Mouse (Mus musculus): ENCODE data around the gene Olfr1015.

The Olfr1015 gene

DNA sequence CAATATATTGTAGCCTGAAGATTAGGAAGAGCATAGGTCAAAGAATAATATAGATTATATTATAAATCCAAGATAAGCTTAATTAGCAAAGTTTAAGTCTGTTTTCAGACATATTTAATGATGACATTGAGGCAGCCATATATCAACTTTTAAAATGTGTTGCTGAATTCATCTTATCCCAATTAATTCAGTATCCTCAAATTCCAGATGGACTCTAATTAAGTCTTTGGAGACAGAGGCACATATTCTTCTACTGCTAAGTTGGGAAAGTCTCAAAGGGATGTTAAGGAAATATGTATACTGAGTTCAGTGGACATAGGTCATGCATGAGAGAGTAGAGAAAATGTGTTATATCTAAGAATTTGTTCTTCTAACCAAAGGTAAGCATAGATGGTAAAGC is at the start of gene Olfr1015:
Gene Olfr1015 (plus strand): TSS at position 301 of the 400 bp plus-strand sequence.
- no peak for DNase-seq

DNA sequence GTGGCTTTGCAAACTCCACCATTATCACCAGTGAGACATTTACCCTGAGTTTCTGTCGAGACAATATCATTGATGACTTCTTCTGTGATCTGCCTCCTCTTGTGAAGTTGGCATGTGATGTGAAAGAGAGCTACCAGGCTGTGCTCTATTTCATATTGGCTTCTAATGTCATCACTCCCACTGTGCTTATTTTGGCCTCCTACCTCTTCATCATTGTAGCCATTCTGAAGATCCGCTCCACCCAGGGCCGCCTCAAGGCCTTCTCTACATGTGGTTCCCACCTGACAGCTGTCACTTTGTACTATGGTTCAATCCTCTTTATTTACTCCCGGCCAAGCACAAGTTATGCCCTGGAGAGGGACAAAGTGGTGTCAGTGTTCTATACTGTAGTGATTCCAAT is 28.0 kb upstream of the Olfr1015 start:
- DNase-seq = no peak

DNA sequence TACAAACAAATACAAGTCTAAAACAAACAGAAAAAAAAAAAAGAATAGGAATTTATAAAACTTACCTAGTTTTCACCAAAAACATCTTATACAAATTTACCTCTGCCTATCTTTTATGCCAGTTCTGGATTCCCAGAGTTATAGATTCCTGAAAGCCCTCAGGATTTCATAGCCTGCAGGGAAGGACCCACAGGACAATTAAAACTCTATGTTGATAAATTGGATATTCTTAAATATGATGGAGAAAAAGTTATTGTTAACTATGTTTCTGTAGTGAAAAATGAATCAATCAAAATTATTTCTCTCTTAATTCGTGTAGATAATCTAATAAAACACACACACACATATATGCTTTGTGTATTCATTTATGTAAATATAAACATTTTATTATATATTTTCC is 19.2 kb upstream of the Olfr1015 start, which contains the start of gene Olfr1012:
Gene Olfr1012 (minus strand): TSS at position 101 of the 400 bp plus-strand sequence.
- no peak for DNase-seq

DNA sequence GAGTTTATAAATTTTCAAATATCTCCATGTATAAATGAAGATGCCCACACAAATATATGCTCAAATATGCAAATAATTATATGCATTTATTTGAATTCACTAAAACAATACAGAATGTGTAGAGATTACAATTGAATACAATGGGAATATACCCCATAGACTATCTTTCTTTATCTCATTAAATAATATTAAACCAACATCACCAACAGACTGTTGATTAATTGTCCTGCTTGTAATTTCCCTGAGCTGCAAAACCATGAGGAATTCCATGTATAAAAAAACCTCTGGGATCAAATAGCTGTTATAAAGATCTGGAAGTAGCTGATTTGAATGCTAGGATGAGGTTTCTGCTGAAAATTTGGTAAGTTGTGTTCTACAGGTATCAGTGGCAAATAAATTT is 15.0 kb upstream of the Olfr1015 start, which contains the start of gene Olfr1013:
Gene Olfr1013 (plus strand): TSS at position 301 of the 400 bp plus-strand sequence.
- DNase-seq = no peak

DNA sequence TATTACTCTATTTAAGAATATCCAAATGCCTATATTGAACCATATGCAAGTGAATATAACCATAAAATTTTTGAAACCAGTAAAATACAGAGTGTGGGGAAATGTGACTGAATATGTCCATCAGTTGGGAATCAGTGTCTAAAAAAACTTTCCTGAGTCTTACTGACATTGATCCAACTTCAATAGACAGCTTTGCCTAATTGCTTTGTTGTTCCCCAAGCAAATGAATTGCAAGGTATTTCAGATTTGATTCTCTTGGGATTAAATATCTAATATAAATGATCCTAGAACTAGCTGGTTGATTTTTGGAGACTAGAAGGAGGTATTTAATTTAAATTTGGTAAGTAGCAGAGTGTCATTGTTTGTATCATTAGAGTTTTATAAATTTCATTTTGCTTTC is 9.4 kb upstream of the Olfr1015 start, which contains the start of gene Olfr1014:
Gene Olfr1014 (plus strand): TSS at position 301 of the 400 bp plus-strand sequence.
- no peak for DNase-seq

DNA sequence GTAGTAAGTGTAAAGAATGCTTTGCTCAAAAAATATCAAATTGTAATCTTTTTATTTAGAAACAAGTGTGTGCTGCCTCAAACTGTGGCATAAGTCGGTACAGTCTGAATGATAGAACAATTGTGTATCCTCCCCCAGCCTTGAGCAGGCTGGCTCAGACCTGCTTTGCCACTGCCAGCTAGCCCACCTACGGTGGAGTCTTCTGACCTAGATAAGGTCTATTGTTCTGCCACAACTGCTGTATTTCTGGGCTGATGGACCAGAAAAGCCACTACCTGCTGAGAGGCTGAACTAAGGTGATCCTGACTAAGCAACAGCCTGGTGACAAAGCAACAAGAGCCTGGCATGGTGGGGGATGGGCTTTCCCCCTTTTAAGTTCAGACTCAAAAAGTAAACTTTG is 10.5 kb downstream of the Olfr1015 start:
- no peak for DNase-seq

DNA sequence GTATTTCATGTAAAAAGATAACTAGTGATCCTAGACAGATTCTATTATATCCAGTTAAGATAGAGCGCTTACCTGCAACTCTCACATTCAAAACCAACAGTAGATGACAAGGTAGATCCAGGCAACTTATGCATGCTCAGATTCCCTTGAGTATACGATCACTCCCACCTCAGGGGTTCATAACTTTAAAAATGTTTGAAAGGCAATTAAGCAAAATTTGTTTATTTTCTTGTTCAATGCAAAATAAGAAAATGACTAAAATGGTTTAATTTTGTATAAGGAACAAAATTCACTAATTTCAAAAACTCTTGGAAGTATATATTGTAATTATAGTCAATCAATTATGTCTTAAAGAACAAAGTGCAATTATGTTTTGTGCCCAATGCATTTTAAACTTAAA is 20.6 kb downstream of the Olfr1015 start, which contains the start of gene Olfr1016:
Gene Olfr1016 (minus strand): TSS at position 101 of the 400 bp plus-strand sequence.
- DNase-seq = no peak

DNA sequence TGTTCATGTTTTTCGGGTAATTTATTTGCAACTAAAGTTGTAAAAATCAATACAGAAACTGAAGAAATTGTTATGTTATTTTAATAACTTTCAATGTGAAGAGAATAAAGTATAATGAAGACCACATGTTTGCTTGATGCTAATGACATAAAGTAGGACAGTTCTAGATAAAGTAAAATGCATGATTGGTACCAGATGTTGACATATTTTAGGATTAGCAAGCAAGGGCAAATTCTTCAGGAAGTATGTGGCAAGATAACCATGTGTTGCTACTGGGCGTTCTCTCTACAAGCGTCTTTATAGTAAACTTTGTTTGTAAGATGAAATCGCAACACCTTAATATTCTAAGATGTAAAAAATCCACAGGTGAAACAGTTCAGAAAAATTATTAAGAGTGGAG is 22.7 kb downstream of the Olfr1015 start:
- DNase-seq = no peak

DNA sequence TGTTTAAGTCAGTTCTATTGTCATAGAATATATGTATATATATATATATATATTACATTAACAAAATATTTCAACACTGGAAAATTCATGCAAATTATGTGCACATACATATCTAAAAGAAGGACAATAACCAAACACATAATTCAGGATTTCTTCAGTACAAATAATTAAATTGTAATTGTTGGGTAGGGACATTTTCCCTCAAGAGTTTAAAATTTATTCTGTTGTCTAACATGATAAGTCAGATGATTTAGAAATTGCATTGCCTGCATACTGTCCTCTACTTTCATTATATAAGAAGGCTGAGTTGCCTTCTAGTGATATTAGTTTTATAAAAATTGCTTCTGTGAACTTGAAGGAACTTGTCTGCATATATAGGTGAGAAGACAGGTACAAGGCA is 36.4 kb downstream of the Olfr1015 start, which contains the start of gene Olfr1018:
Gene Olfr1018 (plus strand): TSS at position 301 of the 400 bp plus-strand sequence.
- no peak for DNase-seq

Data from right cerebral cortex, adult 18-20 months (tissue).